Mouse (Mus musculus) retina, postnatal 7 days (tissue): Measurements from ENCODE around the gene Tmem219.

Experiments used
- DNase-seq: peaks from one replicate; pipeline ENCODE4 v3.0.0-alpha.2; 2012; ENCODE audit warnings: low read depth, low spot score

Tmem219 gene

DNA sequence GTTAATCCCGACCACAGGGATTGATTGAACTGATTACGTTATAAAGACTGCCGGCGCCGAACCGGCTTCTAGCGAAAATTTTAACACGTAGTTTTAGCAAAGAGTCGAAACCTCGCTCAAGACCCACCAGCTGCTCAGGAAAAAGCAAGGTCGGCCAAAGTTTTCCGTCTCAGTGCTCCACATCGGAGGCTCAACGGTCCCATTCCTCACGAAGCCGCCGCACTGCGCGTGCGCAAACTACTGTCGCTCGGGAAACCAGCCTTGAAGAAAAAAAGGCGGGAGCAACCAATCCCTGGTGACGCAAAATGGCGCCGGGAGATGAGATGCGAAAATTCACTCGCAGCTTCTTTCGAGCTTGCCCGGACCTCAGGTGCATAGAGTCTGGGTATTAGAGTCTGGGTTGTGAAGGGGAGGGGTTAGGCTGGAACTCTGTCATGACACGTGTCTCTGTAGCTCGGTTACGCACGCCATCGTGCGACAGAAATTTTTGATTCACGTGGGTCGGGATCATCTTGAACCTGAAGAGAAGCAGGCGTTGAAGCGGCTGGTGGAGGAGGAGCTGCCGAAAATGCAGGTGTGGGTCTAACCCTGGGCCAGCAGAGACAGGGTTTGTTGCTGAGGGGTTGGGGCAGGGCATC, 60.5 kb downstream of the Tmem219 start, which contains the start of gene Ino80e:
TSS of gene Ino80e (minus strand) at position 231 of the 638 bp plus-strand sequence.
- DNase-seq = peak; percentile 95

DNA sequence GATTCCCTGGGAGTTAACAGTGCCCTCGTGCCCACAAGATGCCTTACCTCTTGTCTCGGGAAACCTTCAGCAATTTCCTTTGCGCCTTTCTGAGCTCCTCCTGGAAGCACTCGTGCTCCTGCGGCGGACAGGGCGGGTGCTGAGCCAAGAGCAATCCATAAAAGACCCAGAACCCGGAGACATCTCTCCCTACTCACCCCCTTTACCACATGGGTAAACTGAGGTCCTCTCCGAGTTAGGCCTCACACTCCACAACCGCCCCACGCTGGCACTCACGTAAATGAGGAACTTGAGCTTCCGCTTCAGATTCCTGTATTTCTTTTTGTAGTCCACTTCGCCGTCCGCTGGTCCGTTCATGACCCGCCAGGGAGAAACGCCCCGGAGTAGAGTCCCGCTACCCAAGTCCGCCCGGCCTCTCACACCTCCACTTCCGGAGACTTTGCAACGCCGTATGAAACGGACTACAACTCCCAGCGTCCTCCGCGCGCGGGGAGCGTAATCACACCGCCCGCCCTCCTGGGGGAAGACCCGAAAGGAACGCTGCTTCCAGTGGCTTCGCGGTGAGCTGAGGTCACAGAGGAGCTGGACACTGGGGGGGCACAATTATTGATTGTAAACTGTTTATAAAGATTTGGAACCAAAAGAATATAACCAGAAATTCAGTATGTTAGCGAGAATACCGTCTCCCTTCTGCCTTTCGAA, 61.1 kb downstream of the Tmem219 start, which contains the start of gene Hirip3:
TSS of gene Hirip3 (plus strand) at position 544 of the 702 bp plus-strand sequence.
- DNase-seq = peak; percentile 88

DNA sequence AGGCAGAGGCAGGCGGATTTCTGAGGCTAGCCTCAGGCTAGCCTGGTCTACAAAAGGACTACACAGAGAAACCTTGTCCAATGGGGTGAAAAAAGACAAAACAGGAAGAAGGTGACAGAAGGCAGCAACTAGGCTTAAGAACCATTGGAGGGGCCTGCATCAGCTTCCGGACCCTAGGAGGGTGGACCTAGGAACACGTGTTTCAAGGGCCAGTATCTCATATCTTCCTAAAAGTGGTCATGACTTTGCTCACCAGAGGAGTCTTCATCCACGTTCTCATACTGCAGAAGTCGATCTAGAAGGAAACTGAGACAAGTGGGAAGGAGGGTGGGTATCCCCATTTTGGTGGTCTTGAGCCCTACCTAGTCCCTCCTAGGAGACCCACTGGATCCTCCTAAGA, 61.7 kb downstream of the Tmem219 start:
- no peak for DNase-seq

DNA sequence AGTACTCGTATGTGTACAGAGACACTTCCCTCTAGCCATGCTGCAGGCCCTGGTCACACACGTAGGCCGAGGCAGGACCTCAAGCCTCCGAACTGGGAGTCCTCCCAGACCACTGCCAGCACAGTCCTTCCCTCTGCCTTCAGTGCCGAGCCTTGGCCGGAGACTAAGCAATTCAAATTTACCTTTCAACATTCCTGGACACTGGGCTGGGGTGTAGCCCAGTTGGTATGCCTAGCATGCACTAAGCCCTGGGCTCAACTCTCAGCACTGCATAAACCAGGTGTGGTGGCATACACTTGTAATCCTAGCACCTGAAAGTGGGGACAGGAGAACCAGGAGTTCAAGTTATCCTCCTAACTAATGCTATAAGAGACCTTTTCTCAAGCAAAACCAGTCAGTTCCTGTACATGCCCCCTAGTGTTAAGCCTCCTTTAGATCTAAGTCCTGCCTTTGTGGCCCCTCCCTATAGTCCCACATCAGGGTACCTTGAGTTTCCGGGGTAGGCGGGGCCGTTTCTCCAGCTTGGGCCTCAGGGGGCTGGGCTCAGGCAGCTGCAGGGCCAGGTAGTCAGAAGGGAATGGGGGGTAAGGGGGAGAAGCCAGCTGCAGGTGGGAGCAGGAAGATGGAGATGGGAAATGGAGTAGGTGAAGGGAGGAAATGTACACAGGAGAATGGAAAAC, 65.8 kb downstream of the Tmem219 start:
- DNase-seq = no peak

DNA sequence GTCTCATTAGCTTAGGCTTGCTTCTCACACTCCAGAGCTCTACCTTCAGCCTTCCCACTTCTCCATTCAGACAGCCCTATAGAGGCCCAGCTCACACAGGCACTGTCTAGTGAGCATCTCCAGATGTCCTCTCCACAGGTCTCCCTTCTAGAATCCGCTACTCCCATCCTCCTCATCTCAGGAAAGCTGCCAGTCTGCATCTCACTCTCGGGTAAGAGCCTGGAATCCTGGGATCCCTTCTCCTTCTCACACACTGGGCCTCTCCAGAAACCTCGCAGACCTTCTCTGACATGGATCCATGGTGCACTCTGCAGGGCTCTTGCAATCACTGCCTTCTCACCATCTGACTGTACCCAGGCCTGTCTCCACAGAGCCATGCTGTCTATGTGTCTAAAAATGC, 67.1 kb downstream of the Tmem219 start:
- DNase-seq = no peak

DNA sequence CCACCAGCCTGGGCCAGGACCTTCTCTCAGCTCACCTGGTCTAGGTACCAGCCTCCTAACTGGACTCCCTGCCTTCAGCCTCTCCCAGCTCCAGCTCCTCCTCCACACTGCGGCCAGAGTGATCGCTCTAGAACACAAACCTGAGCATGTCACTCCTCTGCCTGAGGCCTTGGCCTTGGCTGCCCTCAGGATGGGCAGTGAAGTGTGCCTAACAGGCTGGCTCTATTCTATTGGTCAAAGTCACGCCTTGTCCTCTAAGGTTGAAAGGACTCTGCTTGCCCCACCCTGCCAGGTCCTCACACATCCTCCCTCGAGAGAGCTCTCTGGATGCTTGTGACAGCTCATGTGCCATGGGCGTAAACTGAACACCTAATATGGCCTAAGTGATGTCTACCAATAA, 69.3 kb downstream of the Tmem219 start:
- DNase-seq = no peak

DNA sequence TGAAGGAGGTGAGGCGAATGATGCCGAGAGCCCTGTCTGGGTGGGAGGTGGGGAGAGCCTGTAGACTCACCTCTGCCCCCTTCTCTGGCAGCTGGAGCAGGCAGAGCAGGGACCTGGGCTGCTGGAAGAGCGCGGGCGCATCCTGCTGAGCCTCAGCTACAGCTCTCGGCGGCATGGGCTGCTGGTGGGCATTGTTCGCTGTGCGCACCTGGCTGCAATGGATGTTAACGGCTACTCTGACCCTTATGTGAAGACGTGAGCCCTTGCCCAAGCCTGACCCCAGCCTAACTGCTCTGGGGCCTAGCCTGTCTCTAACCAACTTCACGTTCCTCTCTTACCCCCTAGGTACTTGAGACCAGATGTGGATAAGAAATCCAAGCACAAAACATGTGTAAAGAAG, 71.5 kb downstream of the Tmem219 start:
- DNase-seq = no peak

DNA sequence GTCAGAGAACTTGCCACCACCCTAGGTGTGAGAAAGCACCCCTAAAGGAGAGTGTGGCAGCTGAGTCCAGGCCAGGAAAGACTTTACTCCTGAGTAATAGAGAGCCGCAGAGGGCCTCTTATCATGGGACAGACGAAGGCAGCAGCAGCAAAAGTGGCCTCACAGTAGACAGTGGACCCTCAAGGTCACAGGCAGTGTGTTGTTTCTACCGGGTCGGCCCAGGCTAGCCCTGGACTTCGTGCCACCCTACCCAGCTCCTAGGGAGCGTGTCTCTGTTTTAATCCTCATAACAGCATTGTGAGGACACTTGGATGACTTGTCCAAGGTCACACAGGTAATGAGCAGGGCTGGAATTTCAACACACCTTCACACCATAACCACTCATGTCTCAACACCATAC, 72.6 kb downstream of the Tmem219 start:
- no peak for DNase-seq

DNA sequence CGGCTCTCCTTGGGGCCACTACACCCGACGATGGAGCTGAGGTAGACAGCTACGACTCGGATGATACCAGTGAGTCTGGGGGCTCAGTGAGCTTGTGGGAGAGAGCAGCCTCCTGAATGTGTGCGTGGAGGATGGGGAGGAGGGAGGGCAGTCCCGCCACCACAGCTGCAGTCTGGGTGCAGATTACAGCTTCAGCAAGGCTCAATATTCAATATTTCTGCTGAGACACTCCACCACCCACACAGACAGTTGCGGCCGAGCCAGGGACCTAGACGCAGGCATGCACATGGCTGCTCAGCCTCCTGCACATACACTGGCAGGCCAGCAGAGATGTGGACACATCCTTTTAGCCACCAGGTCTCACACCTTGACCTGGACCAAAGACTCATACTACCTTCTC, 73.9 kb downstream of the Tmem219 start:
- no peak for DNase-seq

DNA sequence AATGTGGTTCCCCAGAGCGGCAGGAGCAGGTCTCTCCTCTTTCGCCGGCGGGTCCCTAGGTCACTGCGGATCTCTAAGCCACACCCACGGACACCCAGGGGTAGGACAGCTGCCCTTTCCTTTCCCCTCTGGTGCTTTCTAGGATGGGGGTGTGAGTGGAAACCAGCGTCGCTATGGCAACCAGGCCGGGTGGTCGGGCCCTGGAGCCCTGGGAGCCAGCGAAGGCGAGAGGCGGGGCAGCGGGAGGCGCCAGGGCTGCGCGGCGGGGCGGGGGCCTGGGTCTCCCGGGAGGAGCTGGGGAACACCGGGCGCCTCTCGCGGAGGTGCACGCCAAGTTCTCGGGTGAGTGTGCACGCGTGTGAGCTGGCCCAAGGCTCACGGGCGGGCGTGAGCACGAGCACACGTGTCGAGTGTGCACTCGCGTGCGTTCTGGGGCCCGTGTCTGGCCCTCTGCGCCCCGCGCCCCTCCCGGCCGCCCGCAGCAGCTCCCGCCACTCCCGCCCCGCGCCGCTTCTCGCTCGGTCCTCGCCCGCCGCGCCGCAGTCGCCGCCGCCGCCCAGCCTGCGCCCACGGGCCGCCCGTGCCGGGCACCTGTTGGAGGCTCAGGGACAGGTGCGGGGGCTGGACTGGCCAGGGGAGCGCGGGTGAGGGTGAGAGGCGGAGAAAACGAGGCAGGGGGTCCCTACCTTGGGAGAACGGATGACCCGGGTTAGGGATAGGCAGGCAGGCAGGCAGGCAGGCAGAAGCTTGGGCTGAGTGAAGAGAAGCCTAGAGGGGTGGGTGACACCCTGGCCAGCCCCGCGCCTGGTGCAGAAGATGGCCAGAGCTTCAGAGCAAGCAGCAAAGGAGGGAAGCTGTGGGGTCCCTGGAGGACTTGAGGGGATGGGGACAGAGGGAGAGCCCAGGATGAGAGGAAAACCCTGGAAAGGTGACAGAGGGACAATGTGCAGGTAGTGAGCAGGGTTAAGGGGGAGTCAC, 75.0 kb downstream of the Tmem219 start:
- no peak for DNase-seq

DNA sequence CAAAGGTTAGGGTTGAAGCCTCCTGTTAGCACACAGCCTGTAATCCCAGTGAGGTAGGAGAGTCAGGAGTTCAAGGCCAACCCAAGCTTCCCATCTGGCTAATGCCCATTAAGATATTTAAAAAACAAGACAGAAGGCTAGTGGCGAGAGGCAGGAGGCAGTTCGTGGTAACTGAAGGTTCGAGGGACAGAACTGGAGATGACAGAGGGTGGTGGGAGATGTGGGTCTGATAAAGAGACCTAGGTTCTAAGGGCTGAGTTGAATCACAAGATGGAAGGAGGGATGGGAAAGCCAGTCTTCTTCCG, 75.6 kb downstream of the Tmem219 start, which contains the start of gene Doc2a:
TSS of gene Doc2a (plus strand) at position 301 of the 305 bp plus-strand sequence.
- DNase-seq = no peak

DNA sequence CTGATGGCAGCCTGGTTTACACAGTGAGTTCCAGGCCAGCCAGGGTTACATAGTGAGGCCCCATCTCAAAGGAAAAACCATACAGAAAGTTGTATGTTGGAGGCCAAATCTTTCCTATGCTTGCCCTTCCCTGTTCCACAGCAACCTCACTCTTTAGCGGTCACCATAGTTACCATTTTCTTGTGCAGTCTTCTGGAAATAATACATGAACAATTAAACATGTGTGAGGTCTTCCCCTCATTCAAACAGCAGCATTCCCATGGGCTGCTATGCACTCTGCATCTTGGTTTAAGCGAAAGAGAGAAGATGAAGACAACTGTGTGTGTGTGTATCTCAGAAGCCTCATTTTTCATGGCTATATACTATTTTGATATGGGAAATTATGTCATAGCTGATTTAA, 77.2 kb downstream of the Tmem219 start:
- DNase-seq = no peak

DNA sequence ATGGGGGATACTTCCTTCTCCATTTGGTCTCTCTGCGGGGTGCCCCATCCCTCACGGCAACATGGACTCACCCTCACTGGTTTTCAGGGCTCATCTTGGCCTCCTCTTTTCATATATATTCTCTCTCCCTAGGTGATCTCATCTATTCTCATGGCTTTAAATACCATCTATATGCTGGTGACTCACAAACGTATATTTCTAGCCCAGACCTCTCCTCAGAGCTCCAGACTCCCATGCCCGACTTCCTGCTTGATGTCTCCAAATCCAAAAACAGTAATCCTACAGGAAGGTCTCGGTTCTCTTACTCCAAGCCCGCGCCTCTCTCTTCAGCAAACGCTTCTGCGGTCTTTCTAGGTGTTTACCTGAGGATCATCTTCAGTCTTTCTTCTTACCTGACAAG, 79.4 kb downstream of the Tmem219 start:
- no peak for DNase-seq
